Mouse (Mus musculus): ENCODE results near the gene Cckar.
A peak's percentile ranks its signal among the peaks of the same experiment; 100 is the strongest.
"Not testable (repeated sequence)": the region's sequence is repeated elsewhere in the genome, so short reads cannot be mapped to it uniquely, and the experiment has no call there.

Cckar gene

DNA sequence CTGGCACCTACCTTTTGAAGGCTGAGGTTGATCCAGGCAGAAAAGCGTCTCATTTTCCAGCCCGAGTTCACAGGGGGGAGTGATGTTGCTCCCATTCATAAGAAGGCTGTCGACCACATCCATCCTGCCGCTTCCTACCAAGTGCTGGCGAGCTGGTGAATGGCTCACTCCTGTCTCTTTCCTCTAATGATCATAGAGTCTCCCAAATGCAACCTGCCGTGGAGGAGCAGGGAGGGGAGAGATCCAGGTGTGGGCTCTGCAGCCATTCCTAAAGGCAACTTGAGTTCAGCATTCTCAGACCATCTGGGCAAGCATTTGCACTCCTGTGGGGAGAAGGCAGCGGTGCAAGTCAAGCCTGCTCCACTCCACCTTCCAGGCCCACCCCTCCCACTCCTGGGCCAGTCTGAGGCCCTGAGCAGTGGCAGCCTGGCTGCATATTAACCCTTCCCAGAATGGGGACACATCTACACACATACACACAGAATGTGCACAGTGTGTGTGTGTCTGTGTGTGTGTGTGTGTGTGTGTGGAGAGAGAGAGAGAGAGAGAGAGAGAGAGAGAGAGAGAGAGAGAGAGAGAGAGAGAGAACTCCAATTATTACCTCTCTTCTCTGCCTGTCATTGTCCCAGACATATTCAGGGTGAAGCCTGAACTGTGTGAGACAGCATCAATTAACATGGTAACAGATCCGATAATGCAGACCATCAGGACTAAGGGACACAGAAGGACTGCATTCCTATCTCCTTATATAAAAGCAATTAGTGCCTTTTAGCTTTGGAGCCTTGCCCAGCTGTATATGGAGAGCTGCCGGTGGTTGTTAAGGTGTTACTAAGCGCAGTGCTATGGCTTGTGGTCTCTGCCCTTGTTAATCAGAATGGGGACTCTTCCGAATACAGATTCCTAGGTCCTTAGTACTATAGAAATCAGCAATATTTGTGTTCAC is at the start of gene Cckar:
Cckar (minus strand) TSS at position 471 of the 943 bp plus-strand sequence.
- peak; percentile 12 for DNase-seq (ENCODE audit: inconsistent ontology term)

DNA sequence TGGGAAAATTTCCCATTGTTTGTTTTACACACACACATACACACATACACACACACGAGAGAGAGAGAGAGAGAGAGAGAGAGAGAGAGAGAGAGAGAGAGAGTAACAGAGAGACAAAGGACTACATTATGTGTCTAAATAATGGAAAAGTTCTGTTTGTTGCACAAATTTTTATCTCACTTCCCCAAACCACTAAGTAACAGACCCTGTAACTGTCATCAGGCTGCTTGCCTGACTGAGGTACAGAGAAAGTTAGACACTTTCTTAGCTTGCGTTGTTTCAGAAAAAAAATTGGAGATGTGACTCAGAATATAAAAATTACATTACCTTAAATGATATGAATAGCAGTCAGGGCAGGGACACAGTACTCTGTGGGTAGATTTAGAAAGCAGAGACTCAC is 36.6 kb upstream of the Cckar start:
- no peak for DNase-seq (ENCODE audit: inconsistent ontology term)

DNA sequence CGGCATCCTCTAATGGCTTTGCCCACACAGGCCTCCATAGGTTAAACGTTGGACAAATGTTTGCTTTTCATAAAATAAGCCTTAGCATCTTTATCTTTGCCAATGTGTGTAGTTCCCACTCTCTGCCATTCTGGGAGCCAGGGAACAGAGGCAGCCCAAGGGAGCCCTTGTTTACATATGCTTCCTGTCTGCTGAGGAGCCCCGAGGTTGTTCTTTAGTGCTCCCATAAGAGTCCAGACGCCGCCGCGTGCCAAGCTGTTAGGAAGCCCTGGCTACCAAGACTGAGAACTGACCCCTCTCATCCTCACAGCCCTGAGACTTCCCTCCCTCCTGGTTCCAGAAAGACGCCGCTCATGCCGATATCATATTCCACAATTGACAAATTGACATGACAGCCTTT is 25.4 kb upstream of the Cckar start:
- DNase-seq (ENCODE audit: inconsistent ontology term) = no peak

DNA sequence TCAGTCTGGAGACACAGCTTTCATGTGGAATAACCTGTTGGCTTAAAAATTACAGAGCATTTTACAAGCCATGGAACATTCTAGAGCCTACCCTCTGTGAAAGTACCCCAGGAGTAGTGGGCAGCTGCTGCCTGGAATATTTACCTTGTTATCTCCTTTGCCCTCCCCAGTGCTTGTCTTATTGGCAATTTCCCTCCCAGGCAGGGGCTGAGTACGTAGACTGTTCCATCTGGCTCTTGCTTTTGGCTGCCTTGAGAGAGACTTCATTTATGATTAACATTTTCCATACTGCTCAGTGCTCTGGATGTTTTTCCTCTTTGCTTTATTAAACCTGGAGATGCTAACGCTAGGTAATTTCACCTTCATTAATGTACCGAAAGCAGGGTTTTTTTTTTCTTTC is 20.1 kb upstream of the Cckar start:
- DNase-seq (ENCODE audit: inconsistent ontology term) = no peak

DNA sequence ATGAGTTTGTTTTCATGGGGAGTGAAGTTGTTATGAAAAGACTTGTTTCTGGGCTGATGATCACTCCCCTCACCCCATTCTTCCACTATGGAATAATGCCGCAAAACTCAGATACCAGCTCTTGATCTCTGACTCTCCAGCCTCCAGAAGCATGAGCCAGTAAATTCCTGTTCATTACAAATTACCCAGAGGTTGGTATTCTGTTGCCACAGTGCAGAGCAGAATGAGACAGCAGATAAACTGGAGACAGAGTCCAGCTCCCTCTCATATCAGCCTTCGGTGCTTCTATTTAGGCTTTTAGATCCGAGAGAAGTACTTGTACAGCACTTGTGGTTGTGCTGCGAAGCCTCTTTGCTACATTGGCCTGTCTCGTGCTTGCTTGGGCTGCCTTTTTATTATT is 18.5 kb upstream of the Cckar start:
- DNase-seq (ENCODE audit: inconsistent ontology term) = peak; percentile 69

DNA sequence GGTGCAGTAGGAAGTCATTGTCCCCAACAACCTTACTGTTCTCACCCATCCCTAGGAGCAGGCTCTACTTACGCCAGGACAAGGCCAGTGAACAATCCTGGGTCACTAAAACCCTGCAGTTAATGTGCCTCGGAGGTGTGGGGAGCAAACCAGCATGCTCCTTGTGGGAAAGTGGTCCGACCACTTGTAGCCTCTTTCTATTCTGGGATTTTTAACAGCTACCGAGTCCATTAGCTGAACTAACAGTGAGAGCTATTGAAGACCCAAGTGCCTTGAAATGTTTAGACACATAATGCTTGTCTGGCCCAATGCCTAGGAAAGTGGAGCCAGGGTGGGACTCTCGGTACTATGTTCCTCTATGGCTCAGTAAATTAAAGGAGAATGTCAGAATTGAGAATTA is 9.0 kb upstream of the Cckar start:
- DNase-seq (ENCODE audit: inconsistent ontology term) = no peak

DNA sequence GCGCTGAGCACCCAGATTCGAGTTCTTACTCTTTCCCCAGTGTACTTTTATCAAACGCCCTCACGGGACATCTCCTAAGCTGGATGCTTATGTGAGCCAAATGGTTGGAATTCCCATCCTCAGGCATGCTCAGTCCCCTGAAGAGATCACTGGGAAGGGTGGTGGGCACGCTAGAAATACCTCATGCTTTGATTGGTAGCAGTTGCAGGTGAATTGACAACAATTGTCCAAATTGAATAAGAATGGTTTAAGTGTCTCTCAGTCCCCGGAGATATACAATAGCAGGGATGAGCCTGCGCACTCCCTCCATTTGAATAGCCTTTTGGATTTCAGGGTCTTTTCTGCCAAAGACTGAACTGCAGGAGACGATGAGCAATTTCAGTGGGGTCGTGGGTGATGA is 3.8 kb upstream of the Cckar start:
- DNase-seq (ENCODE audit: inconsistent ontology term) = no peak

DNA sequence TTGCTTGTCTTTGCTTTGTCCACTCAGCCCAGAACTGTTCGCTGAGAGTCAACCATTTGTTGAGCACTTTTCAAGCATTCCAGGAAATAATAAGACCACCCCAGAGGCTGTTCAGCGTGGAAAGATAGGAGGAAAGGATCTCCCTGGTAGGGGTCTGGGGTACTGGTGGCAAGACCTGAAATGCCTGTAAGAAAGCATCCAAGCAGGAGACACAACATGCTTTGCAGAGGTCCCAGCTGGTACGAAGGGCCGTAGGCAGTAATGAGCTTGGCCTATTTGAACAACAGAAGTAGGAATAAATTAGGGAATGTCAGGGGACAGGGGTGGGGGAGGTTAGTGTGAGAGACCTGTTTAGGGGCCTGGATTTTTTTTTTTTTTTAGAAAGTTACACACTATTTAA is 686 bp upstream of the Cckar start:
- DNase-seq (ENCODE audit: inconsistent ontology term) = no peak

DNA sequence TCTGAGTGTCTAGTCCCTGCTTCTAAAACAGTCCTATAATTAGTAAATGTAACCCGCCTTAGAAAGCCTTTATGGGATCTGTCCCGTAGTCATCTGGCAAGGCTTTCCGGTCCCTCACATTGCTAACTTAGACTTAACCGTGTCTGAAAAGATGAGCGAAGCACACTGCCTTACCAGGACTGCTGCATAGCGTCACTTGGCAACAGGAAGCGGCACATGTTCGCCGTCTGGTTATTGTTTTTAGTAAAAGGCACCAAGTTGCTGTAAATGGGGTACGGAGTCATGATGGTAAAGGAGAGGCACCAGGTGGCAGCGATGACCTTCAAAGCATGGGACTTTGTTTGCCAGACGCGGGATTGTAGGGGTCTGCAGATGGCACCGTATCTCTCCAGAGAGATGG is 4.8 kb downstream of the Cckar start:
- no peak for DNase-seq (ENCODE audit: inconsistent ontology term)

DNA sequence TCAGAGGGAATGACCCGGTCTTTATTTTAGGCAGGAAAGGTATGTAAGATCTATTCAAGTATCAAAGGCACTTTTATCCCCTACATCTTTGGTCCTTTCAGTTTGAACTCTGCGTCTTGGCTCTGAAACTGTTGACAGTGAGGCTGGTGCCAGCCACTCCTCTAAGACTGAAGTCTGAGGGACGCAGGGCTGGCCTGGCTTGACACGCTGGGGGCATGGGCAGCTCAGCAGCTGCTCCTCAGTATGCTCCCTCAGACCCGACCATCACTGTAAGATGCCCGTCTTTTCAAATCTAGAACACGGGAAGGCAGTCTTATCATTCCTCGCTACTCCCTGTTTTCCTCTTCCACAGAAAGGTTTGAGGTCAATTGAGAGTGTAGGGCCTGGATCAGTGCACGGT is 9.7 kb downstream of the Cckar start:
- no peak for DNase-seq (ENCODE audit: inconsistent ontology term)

DNA sequence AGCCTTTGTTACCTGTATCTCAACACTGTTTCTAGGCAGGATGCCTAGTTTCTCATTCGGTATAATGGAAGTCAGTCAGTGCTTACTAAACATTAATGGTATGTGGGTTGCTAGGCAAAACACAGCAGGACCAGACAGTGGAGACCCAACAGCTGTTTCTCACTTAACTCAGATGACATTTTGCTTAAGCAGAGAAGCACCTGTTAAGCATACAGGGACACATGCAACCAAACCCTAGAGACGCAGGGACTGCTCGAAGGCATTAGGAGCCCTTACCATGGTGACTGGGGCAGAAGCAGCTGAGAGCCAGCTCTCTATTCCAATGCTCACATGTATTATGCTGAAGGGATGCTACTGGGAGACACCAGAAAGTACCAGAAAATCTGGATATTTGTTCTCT is 10.8 kb downstream of the Cckar start:
- no peak for DNase-seq (ENCODE audit: inconsistent ontology term)

DNA sequence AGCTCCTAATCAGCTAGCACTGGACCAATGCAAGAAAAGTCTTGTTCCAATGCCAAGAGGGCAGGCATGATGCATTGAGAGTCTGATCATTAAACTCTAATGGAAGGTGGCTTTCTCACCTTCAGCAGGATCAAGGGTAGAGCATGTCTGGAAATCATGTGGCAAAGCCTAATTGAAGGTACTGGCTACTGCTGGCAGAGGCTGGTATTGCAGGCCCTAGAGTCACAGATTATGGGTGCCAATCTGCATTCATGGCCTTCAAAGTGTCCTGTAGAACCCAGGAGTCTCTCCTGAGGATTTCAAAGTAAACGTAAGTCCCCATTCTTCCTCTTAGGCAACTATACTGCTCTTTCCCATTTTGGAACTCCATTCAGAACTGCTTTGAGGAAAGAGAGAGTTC is 14.8 kb downstream of the Cckar start:
- DNase-seq (ENCODE audit: inconsistent ontology term) = no peak

DNA sequence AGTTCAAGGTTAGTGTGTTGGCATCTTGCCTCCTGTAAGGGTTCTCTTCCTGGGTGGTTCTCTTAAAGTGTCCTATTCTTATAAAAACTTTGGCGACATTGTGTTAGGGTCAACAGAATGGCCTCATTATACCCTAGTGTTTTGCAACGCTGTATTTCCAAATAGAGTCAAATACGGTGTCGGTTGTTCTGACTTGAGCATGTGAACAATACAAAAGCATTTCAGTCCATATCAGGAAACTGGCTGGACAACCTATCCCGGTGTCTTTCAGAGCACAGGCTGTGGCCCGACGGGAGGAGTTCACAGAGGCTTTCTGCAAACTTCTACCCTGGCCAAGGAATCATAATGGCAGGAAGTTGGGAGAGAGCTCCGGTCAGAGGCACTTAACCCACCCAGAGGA is 15.4 kb downstream of the Cckar start:
- DNase-seq (ENCODE audit: inconsistent ontology term) = no peak

DNA sequence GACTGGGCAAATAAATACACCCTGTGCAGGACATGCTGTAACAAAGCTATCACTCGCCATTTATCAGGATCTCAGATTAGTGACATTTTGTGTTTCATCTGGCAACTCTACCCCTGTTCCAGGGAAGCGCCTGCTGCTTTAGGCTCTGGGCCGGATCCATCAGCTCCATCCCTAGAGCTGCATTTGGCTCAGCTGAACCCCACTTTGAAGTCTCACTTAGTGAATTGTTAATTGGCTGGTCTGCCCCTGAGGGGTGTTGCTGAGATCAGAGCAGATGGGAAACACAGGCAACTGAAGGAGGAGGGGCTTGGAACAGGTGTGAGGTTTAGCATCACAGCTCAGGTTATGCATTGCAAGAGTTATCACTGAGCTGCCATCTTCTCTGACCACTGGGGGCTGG is 15.9 kb downstream of the Cckar start:
- no peak for DNase-seq (ENCODE audit: inconsistent ontology term)

DNA sequence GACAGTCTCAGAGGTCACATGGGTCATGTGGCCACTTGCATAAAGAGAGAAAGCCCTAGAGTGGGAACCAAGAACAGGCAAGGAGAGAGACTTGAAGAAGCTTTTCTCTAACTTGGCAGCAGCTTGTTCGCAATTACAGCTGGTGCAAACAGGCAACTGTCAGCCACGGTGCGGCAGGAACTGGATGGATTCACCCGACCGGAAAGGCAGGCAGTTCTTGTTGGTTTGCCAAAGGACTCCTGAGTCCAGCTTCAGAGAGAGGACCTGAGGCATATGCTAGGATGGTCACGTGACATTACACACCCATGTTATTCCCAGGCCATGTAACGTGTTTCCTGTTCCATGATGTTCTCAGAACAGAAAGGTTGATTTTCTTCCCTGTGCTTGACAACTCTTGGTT is 19.2 kb downstream of the Cckar start:
- DNase-seq (ENCODE audit: inconsistent ontology term) = peak; percentile 16

DNA sequence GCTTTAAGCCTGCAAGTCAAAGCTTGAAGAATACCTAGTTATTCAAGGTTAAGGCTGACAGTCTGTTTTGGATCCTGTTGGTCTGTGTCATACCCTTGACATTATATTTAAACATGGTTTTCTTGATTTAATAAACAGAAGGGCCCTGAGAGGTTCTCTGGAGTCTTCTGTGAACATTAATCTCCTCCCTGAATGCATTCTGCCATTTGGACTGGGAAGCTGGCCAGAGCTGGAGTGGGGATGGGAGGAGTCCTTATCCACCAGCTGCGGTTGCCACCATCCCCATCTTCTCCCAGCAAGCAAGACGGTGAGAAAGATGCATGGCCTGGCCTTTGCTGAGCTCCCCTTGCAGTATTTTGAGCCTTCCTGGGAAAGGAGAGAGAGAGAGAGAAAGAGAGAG is 21.1 kb downstream of the Cckar start:
- no peak for DNase-seq (ENCODE audit: inconsistent ontology term)

DNA sequence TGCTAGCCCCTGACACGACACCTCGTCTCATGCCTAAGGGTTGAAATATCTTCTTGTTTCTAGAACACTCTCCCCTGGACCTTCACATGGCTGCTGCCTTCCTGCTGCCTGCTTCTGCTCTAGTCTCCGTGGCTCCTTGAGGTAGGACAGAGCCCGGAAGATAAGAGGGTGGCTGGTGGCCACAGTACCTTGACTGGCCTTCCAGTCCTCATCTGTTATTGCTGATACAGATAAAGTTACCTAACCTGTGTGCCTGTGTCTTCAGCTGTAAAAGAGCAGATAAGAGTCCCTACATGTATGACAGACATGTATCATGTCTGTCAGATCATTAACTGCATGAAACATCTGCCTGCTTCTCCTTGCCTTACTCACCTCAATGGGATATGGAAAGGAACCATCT is 21.9 kb downstream of the Cckar start:
- DNase-seq (ENCODE audit: inconsistent ontology term) = no peak

DNA sequence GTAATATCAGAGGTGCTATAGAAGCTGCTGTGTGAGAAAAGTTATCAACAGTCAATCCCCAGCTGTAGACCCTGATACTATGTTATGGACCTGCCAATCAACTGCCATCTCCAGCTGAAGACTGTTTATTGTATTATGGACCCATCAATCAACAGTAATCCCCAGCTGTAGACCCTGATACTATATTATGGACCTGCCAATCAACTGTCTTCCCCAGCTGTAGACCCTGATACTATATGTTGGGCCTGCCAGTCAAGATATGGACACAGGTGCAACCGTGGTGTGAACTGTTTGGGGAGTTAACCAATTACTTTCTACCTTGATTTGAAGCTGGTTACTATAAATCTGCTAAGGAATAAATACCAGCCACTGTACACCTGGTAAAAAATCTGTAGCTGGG is 23.1 kb downstream of the Cckar start:
- no peak for DNase-seq (ENCODE audit: inconsistent ontology term)

DNA sequence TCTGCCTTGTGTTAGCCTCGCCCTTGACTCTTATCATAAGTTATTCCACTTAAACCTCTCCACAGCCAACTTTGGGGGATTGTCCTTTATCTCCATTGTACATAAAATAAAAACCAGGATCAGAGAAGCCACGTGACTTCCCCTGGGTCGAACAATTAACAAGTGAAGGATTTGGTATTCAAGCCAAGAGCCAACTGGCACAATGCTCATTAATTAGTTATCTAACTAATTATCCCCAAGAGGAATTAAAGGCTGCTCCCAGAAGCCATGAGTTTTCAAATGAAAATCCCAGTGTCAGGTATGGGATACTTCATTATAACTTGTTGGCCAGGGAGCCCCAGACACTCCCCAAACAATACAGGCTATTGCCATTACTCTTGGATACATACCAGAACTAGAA is 23.6 kb downstream of the Cckar start:
- DNase-seq (ENCODE audit: inconsistent ontology term) = peak; percentile 12

DNA sequence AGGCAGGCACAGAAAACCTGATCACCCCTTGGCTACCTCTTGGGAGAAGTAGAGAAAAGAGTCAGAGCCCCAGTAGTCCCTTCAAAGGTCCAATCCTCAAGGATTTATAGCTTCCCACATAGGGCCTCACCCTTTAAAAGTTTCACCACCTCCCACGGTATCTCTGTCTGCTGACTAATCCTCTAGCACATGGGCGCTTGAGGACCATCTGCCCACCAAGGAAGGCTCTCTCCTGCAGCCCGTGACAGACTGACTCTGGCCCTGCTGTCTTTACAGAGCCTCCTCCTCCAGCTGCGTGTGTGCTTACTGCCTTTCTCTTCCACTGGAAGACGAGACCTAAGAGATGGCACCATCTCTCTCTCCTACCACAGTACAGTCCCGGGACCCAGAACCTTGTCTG is 27.9 kb downstream of the Cckar start:
- no peak for DNase-seq (ENCODE audit: inconsistent ontology term)

DNA sequence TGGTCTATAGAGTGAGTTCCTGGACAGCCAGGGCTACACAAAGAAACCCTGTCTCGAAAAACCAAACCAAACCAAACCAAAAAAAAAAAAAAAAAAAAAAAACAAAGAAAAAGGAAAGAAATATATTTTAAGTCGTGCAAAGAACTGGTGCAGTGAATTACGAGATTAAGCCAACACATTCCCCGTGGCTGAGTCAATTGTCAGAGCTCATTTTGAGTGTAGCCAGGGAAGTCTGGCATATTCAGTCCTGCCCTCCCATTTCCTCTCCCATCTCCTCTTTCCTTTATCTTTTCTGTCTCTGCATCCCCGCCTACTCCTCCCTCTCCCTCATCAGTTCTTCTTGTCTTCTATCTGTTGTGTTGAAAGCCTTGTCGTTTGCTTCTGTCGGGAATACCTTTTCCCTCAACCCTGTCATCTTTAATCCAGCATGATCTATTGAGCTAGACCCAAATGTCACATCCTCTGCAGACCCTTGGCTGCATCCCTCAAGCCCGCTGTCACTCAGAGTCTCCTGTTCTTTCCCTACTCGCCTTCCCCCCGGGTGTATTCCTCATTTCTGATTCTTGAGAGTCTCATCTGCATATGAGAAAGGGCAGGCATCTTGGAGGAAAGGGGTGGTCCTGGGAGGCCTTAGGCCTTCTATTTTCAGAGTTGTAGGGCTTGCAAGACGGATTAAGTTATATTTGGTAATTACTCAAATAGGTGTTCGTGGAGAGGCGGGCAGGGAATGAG is 29.3 kb downstream of the Cckar start:
- no peak for DNase-seq (ENCODE audit: inconsistent ontology term)

DNA sequence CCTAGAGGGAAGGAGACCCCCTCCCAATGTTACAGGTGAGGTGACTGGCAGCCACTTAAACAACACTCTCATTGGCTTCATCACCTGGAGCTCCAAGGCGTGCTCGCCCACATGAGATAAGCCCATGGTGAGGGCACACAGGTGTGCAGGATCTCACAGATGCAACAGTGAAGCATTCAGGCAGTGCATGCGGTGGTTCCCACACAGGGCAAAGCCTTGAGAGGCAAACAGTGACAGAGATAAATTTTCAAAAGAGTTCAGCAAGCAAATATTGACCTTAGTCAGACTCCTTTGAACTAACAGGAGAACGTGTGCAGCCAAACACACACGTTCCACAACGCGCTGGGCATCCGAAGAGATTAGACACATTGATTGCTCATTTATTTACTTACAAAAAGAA is 30.8 kb downstream of the Cckar start:
- DNase-seq (ENCODE audit: inconsistent ontology term) = no peak

DNA sequence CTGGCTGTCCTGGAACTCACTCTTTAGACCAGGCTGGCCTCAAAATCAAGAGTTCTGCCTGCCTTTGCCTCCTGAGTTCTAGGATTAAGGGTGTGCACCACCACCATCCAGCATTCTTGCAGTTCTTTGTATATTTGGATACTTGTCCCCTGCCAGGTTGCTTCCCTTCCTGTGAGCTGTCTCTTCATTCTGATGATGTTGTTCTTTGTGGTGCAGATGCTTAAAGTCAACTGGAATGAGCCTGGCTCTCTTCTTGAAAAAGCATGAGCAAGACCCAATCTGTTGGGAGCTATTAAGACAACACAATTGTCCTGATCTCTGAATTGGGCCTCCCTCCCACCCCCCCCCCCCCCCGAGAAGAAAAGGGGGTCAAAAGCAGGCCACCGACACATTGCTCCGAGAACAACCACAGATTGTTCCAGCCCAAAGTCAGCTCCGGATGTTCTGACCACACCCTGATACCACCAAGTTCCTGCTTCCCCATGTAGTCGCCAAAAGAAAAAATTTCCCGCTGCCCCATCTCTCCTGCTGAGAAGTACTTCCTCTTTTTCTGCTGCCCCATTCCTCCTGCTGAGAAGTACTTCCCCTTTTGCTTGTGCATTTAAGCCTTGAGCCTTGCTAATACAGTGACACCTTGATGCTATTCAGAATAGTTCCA is 33.9 kb downstream of the Cckar start:
- DNase-seq (ENCODE audit: inconsistent ontology term) = not testable (repeated sequence)

All from Muller cell, postnatal 12 days (primary cell).